Mouse (Mus musculus) midbrain, embryonic 16.5 days (tissue): ENCODE data around the gene Mbtd1. TPM values are rescaled to one million over a fixed set of nuclear protein-coding genes. Genes with fewer than 3 reads are reported as not detected.
"Not testable (repeated sequence)": the region's sequence is repeated elsewhere in the genome, so short reads cannot be mapped to it uniquely, and the experiment has no call there.

Source experiments
- ATAC-seq: fragments of 200-750 bp; cut with Nextera tagmentation; 2 replicates; pipeline ENCODE4 v1.8.0; 2017; ENCODE audit warnings: moderate TSS enrichment
- H3K27ac ChIP-seq: fragments of 300-500 bp; sonication (generic); 2 replicates; pipeline ENCODE4 v1.5.1; 2014; ENCODE audit warnings: mild to moderate bottlenecking, low read length, mixed read lengths
- H3K27me3 ChIP-seq: fragments of 300-500 bp; sonication (generic); 2 replicates; pipeline ENCODE4 v1.6.1; 2014; ENCODE audit warnings: low read depth, low read length, mixed read lengths; ENCODE audit not compliant: control insufficient read depth, insufficient read depth
- H3K36me3 ChIP-seq: fragments of 300-500 bp; sonication (generic); 2 replicates; pipeline ENCODE4 v1.6.1; 2014; ENCODE audit warnings: mild to moderate bottlenecking, low read length, moderate library complexity, mixed read lengths; ENCODE audit not compliant: control insufficient read depth, insufficient read depth
- H3K4me1 ChIP-seq: fragments of 300-500 bp; sonication (generic); 2 replicates; pipeline ENCODE4 v1.6.1; 2014; ENCODE audit warnings: mild to moderate bottlenecking, low read length, mixed read lengths; ENCODE audit not compliant: control insufficient read depth, insufficient read depth
- H3K4me2 ChIP-seq: fragments of 300-500 bp; sonication (generic); 2 replicates; pipeline ENCODE4 v1.6.1; 2014; ENCODE audit warnings: mild to moderate bottlenecking, low read length, mixed read lengths
- H3K4me3 ChIP-seq: fragments of 300-500 bp; sonication (generic); 2 replicates; pipeline ENCODE4 v1.5.1; 2014; ENCODE audit warnings: low read depth, mild to moderate bottlenecking, low read length, moderate library complexity, mixed read lengths
- H3K9ac ChIP-seq: fragments of 300-500 bp; sonication (generic); 2 replicates; pipeline ENCODE4 v1.6.1; 2014; ENCODE audit warnings: low read depth, low read length, mixed read lengths
- H3K9me3 ChIP-seq: fragments of 300-500 bp; sonication (generic); replicated peaks from 2 replicates; pipeline ENCODE4 v1.6.1; 2014; ENCODE audit warnings: mild to moderate bottlenecking, low read length, mixed read lengths; ENCODE audit not compliant: control insufficient read depth, poor library complexity, severe bottlenecking
- WGBS: fragments of 180-500 bp; shearing (Covaris S2); extraction: QIAGEN DNeasy Blood & Tissue Kit; methylation state at CpG from one replicate; pipeline ENCODE4 v1.1.7; 2014; 5-methylcytosine and 5-hydroxymethylcytosine counted together
- polyA plus RNA-seq: library from polyadenylated mRNA; unstranded; fragments of >200 nt; fragmentation: Nextera tagmentation; extraction: Ambion mirVana; gene quantifications from 2 replicates; pipeline ENCODE4 v1.2.1, GENCODE M21; 2015

The Mbtd1 gene
- polyA plus RNA-seq, 1 experiment from 2014 or later = 19.8 TPM

- H3K4me3 ChIP-seq, ATAC-seq, H3K4me1 ChIP-seq, H3K9me3 ChIP-seq, H3K27ac ChIP-seq, H3K4me2 ChIP-seq, H3K9ac ChIP-seq, H3K27me3 ChIP-seq: not testable (repeated sequence)
- peaks cover 18% of the 10 kb centered on the region for H3K36me3 ChIP-seq
- WGBS = 98% methylated on average over 2 of the region's 2 CpGs
Observed at GRCm38 (mm10) chr11:93915019-93915418, 29.4 kb downstream of the Mbtd1 start.

DNA sequence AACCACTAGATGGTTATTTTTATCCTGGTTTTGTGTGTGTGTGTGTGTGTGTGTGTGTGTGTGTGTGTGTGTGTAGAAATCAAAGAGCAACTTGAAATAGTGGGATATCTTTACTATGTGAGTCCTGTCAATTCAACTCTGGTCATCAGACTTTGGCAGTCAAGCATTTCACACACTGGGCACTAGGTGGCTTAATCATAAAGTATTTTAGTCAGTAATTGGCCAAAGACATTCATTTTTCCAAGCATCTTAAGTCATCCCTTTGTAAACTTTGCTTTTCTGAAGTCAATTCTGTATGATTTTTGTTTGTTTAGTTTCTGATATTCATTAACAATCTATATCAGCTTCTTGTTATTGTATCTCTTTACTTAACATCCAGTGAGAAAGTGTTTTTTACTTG is 43.5 kb downstream of the Mbtd1 start:
- H3K9me3 ChIP-seq = no peaks in the 10 kb centered on the region
- no peaks in the 10 kb centered on the region for H3K27me3 ChIP-seq
- H3K36me3 ChIP-seq = peaks cover 16% of the 10 kb centered on the region
- no peak for ATAC-seq
- H3K4me1 ChIP-seq = no peaks in the 10 kb centered on the region
- H3K4me3 ChIP-seq = no peak overlapping the region
- no peak overlapping the region for H3K4me2 ChIP-seq
- H3K27ac ChIP-seq = no peak overlapping the region
- H3K9ac ChIP-seq = no peak overlapping the region

DNA sequence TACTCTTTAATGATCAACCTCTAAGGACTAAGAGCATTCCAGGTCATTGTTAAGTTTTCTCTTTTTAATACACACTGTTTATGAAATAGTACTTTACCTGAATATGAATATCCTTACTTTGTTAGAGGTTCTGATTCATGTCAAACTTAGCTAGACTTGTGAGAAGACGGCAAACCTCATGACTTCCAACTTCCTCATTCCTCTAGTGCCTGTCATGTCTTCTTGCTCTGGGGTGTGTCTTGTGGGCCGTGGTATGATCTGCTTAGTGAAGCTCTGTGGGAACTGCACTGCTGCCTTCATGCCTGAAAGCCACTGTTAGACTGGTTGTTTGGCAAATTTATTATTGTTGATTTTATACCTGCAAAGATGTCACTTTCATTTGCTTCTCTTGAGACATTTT is 55.3 kb downstream of the Mbtd1 start:
- Histone ChIP-seq H3K27me3 (no peaks in the 10 kb centered on the region), H3K36me3 (peaks cover 3% of the 10 kb centered on the region), H3K4me2 (no peak overlapping the region), H3K9me3 (no peaks in the 10 kb centered on the region), H3K4me1 (no peaks in the 10 kb centered on the region), H3K9ac (no peak overlapping the region), H3K4me3 (no peak overlapping the region), H3K27ac (no peak overlapping the region)
- no peak for ATAC-seq
- WGBS = 89% methylated on average over 2 of the region's 2 CpGs

DNA sequence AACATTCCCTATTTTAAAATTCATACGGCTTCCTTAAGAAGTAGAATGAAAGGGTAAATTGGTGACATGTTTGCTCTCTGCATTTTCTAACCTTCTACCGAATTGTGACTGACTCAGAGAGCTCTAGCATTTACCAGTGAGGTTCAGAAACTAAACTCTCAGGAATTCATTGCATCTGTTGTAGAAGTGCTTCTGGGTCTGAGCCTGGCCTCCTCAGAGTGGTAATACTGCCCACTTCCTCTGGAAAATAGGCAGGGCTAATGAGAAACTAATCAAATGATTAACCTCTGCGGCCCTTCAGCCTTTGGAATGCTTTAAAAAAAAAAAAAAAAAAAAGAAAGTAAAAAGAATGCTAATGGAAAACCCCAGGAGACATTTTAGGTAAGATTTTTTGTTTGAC is 59.3 kb downstream of the Mbtd1 start:
- Histone ChIP-seq H3K4me3 (no peak overlapping the region), H3K9ac (no peak overlapping the region), H3K36me3 (peaks cover 7% of the 10 kb centered on the region), H3K9me3 (no peaks in the 10 kb centered on the region), H3K27ac (no peak overlapping the region), H3K4me2 (no peak overlapping the region), H3K4me1 (no peaks in the 10 kb centered on the region), H3K27me3 (no peaks in the 10 kb centered on the region)
- 81% methylated on average over 3 of the region's 3 CpGs for WGBS
- ATAC-seq = no peak

DNA sequence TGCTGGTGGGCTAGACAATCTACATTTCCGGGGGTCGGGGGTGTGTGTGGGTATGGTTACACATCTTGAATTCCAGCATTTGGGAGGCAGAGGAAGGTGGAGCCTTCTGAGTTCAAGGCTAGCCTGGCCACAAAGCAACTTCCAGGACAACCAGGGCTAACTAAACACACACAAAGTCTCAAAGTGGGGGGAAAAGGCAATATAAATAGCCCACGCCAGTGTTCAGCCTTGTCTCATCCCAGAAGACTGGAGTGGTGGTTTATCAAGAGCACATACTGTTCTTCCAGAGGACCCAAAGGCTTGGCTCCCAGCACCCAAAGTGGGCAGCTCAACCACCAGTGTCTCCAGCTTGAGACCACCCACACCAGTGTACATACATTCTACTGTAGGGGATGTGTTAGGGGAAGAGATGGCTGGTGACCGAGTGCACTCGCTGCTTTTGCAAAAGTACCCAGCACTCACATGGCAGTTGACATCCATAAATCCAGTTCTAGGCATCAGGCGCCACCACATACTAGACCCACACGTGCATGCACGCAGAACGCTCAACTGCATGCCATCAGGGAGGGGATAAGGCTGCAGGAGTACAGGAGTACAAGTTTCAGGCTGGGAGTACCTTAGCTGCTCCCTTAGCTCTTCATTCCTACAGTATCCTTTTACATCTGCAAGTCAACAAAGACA is 63.4 kb downstream of the Mbtd1 start:
- H3K36me3 ChIP-seq = peaks cover 9% of the 10 kb centered on the region
- 96% methylated on average over 9 of the region's 9 CpGs for WGBS

DNA sequence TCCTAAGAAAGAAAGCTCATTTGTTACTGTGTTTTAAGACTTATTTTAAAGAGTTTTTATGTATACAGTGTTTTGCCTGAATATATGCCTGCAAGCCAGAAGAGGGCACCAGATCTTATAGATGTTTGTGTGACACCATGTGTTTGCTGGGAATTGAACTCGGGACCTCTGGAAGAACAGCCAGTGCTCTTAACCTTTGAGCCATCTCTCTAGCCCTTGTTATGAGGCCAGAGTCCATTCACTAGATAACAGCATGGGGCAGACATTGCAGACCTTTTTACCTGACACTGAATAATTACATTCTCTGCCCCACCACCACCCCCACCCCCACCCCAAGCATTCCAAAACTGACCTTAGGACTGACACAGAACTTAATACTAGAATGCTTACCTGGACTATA is 64.4 kb downstream of the Mbtd1 start:
- H3K4me3 ChIP-seq = no peak overlapping the region
- H3K27ac ChIP-seq = no peak overlapping the region
- no peak overlapping the region for H3K4me2 ChIP-seq
- no peak overlapping the region for H3K9ac ChIP-seq
- 90% methylated on average over 1 of the region's 1 CpGs for WGBS
- ATAC-seq = no peak
- H3K9me3 ChIP-seq = no peaks in the 10 kb centered on the region
- H3K27me3 ChIP-seq = no peaks in the 10 kb centered on the region
- peaks cover 7% of the 10 kb centered on the region for H3K4me1 ChIP-seq
- peaks cover 9% of the 10 kb centered on the region for H3K36me3 ChIP-seq

More for the DNA sequence above, 63.4 kb downstream of the Mbtd1 start:
- ATAC-seq = no peak
- Histone ChIP-seq H3K27me3 (no peaks in the 10 kb centered on the region), H3K9me3 (no peaks in the 10 kb centered on the region), H3K27ac (no peak overlapping the region), H3K9ac (no peak overlapping the region), H3K4me2 (no peak overlapping the region), H3K4me1 (peaks cover 2% of the 10 kb centered on the region; the same call in 1 of the 2 replicates), H3K4me3 (no peak overlapping the region)

DNA sequence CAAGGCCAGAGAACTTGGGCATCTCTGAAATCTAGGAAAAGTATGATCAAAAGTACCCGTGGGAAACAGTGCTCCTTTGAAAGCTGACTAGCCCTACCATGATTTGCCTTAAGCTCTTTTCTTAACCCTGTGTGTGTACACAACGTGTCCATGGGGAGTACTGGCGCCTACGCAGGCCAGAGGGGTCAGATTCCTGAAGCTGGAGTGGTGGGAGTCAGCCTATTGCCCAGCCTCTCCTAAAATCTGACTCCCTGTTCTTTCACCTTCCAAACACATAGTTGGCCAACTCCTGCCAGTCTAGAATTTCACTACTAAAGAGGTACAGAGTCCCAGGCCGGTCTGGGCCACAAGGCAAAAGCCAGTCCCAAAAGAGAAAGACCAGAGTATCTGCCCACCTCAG is 66.7 kb downstream of the Mbtd1 start:
- WGBS = 64% methylated on average over 5 of the region's 5 CpGs
- H3K4me3 ChIP-seq = no peak overlapping the region
- H3K9me3 ChIP-seq = no peaks in the 10 kb centered on the region
- no peaks in the 10 kb centered on the region for H3K27me3 ChIP-seq
- ATAC-seq = no peak
- H3K27ac ChIP-seq = no peak overlapping the region
- peaks cover 14% of the 10 kb centered on the region for H3K4me1 ChIP-seq
- no peak overlapping the region for H3K9ac ChIP-seq
- H3K36me3 ChIP-seq = peaks cover 9% of the 10 kb centered on the region
- H3K4me2 ChIP-seq = no peak overlapping the region

DNA sequence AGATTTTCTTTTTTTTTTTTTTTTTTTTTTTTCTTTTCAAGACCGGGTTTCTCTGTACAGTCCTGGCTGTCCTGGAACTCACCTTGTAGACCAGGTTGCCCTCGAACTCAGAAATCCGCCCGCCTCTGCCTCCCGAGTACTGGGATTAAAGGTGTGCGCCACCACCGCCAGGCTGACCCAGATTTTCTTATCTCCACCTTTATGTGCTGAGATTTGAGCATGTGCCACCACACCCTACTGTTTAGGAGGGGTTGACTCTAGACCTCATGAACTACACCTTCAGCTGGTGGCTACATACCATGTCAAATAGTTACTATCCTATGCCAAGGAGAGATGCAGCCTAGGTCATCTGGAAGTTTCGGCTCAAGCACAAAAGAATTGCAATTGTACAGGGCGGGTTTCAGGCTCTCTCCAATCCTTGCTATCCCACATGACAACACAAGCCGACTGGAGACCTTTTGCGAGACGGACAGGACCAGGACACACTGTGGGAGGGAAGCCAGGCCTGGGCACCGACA is 69.1 kb downstream of the Mbtd1 start:
- H3K4me3 ChIP-seq = peak overlapping the region; percentile 62
- no peaks in the 10 kb centered on the region for H3K27me3 ChIP-seq
- peak overlapping the region; percentile 94 for H3K4me2 ChIP-seq
- H3K9ac ChIP-seq = peak overlapping the region; percentile 82
- peak overlapping the region; percentile 82; the same call in 1 of the 2 replicates for H3K27ac ChIP-seq
- no peak; the same call in 1 of the 2 replicates for ATAC-seq
- peaks cover 14% of the 10 kb centered on the region for H3K4me1 ChIP-seq
- WGBS = 47% methylated on average over 13 of the region's 13 CpGs
- H3K9me3 ChIP-seq = no peaks in the 10 kb centered on the region
- H3K36me3 ChIP-seq = peaks cover 15% of the 10 kb centered on the region

DNA sequence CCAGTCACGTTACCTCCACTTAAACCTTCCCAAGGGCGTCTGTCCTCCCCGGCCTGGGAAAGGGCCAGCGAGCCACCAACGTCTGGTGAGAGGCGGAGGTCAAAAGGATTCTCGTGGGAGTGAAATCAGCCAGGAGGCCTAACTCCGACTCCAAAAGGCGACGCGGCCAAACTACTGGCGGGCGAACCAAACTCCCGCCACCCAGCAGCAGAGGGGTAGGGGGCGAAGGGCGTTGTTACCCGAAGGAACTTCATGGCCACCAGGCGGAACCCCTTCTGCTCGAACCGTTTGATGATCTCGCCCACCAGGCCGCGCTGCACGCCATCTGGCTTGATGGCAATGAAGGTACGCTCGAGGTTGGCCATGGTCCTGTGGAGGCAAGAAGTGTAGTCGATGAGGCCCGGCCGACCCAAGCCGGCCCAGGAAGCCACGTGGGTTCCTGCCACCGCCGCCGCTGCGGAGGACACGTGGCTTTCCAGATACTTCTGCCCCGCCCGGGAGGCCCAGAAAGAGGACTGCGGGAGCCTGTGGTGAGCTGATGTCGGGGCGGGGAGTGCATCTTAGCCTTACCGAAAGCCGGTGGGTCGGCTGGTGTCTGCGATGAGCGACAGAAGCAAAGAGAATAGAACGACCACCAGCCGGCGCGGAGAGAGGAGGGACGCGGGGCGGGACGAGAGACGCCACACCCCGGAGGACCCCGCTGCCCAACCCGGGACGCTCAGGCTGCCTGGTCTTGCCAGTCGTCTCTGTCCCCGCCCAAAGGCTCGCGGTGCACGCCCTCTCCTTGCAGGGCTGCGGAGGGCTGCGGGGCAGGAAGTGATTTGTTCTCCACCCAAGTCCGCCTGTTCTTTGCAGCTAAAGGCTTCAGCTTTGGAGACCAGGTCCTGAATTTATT is 69.9 kb downstream of the Mbtd1 start:
- H3K27ac ChIP-seq = peak overlapping the region; percentile 82
- peak; percentile 95 for ATAC-seq

More for the DNA sequence above, 69.9 kb downstream of the Mbtd1 start:
- H3K4me1 ChIP-seq = peaks cover 14% of the 10 kb centered on the region
- H3K36me3 ChIP-seq = peaks cover 17% of the 10 kb centered on the region
- H3K4me3 ChIP-seq = peak overlapping the region; percentile 62
- H3K9me3 ChIP-seq = no peaks in the 10 kb centered on the region
- peak overlapping the region; percentile 94 for H3K4me2 ChIP-seq
- WGBS = under 1% methylated on average over 60 of the region's 67 CpGs
- no peaks in the 10 kb centered on the region for H3K27me3 ChIP-seq
- peak overlapping the region; percentile 82 for H3K9ac ChIP-seq
